Mouse (Mus musculus) liver, embryonic 11.5 days (tissue): ENCODE data around the gene 1700012B07Rik. TPM values are rescaled to one million over a fixed set of nuclear protein-coding genes. Genes with fewer than 3 reads are reported as not detected.

ENCODE experiments used
- ATAC-seq: fragments of 200-750 bp; cut with Nextera tagmentation; replicated peaks from 2 replicates; pipeline ENCODE4 v1.8.0; 2017; ENCODE audit warnings: moderate number of reproducible peaks, mild to moderate bottlenecking, moderate TSS enrichment, moderate library complexity; ENCODE audit not compliant: low FRiP score
- DNase-seq: peaks from one replicate; pipeline ENCODE4 v3.0.0-alpha.2; 2017; ENCODE audit warnings: low spot score
- H3K27ac ChIP-seq: fragments of 300-500 bp; sonication (generic); 2 replicates; pipeline ENCODE4 v1.5.1; 2014; ENCODE audit warnings: mild to moderate bottlenecking, low read depth, low read length, control low read depth
- H3K27me3 ChIP-seq: fragments of 300-500 bp; sonication (generic); replicated peaks from 2 replicates; pipeline ENCODE4 v1.6.1; 2014; ENCODE audit warnings: low read length, mixed read lengths; ENCODE audit not compliant: control insufficient read depth, insufficient read depth
- H3K36me3 ChIP-seq: fragments of 300-500 bp; sonication (generic); 2 replicates; pipeline ENCODE4 v1.6.1; 2014; ENCODE audit warnings: mild to moderate bottlenecking, low read length, moderate library complexity, mixed read lengths; ENCODE audit not compliant: control insufficient read depth, insufficient read depth
- H3K4me1 ChIP-seq: fragments of 300-500 bp; sonication (generic); replicated peaks from 2 replicates; pipeline ENCODE4 v1.6.1; 2014; ENCODE audit warnings: low read length, mixed read lengths; ENCODE audit not compliant: control insufficient read depth, insufficient read depth
- H3K4me2 ChIP-seq: fragments of 300-500 bp; sonication (generic); 2 replicates; pipeline ENCODE4 v1.6.1; 2014; ENCODE audit warnings: mild to moderate bottlenecking, control low read depth, moderate library complexity
- H3K4me3 ChIP-seq: fragments of 300-500 bp; sonication (generic); 2 replicates; pipeline ENCODE4 v1.5.1; 2014; ENCODE audit warnings: low read depth, low read length, control low read depth
- H3K9ac ChIP-seq: fragments of 300-500 bp; sonication (generic); 2 replicates; pipeline ENCODE4 v1.6.1; 2014; ENCODE audit warnings: low read depth, low read length, control low read depth
- H3K9me3 ChIP-seq: fragments of 300-500 bp; sonication (generic); 2 replicates; pipeline ENCODE4 v1.6.1; 2016; ENCODE audit warnings: low read length, inconsistent platforms, mixed read lengths; ENCODE audit not compliant: control insufficient read depth
- WGBS: fragments of 180-500 bp; shearing (Covaris S2); extraction: QIAGEN DNeasy Blood & Tissue Kit; methylation state at CpG from one replicate; pipeline ENCODE4 v1.1.7; 2014; 5-methylcytosine and 5-hydroxymethylcytosine counted together
- polyA plus RNA-seq: library from polyadenylated mRNA; unstranded; fragments of >200 nt; fragmentation: Nextera tagmentation; extraction: Ambion mirVana; gene quantifications from 2 replicates; pipeline ENCODE4 v1.2.1, GENCODE M21; 2014

1700012B07Rik gene
- polyA plus RNA-seq, 1 experiment from 2014 or later, result not detected

DNA sequence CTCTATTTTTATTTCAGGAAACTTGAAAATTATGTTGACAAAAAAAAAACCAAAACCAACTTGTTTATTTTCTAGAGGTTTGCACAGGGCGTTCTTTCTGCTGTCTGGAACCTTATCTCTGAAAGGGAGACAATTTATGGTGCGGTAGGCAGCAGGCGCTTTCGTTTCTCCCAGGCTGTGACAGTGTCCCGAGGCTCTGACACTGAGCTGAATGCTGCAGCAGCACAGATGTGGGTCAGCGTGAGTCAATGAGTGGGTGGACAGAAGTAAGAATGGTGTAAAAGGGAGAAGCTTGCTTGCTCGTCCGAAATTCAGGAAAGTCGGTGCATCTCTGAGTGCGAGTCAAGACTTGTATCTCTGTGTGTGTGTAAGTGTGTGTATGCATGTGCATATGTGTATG lies 29.2 kb upstream of the 1700012B07Rik start:
- ATAC-seq (no peak), DNase-seq (no peak)
- no peaks in the 10 kb centered on the region for H3K27me3 ChIP-seq
- no peaks in the 10 kb centered on the region for H3K9me3 ChIP-seq
- no peak overlapping the region for H3K4me2 ChIP-seq
- no peak overlapping the region for H3K27ac ChIP-seq
- no peak overlapping the region for H3K4me3 ChIP-seq
- 73% methylated on average over 10 of the region's 10 CpGs for WGBS
- H3K9ac ChIP-seq, result no peak overlapping the region
- no peaks in the 10 kb centered on the region for H3K36me3 ChIP-seq
- H3K4me1 ChIP-seq, result no peaks in the 10 kb centered on the region

DNA sequence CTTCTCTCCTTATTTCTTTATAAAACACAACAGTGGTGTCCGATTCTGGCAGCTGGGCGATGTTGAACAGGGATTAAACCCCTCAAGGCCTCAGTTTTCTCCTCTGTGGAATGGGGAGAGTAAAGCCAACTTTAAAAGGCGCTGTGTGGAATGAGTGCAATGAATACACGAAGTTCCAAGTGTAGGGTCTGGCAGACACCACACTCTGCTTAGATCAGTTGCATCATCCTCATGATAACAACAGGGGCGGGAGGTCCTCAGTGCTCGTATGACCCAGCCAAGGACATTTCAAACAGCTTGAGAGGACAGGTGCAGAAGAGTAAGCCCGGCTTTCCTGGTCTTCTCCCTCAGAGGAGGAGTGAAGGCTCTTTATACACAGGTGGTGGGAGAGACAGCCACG lies 26.2 kb upstream of the 1700012B07Rik start:
- ATAC-seq, result no peak
- no peaks in the 10 kb centered on the region for H3K27me3 ChIP-seq
- H3K9ac ChIP-seq, result no peak overlapping the region
- H3K4me3 ChIP-seq, result no peak overlapping the region
- no peak overlapping the region for H3K27ac ChIP-seq
- H3K4me2 ChIP-seq, result no peak overlapping the region
- WGBS, result 71% methylated on average over 8 of the region's 8 CpGs
- no peaks in the 10 kb centered on the region for H3K36me3 ChIP-seq
- H3K4me1 ChIP-seq, result no peaks in the 10 kb centered on the region
- no peak for DNase-seq
- no peaks in the 10 kb centered on the region for H3K9me3 ChIP-seq

DNA sequence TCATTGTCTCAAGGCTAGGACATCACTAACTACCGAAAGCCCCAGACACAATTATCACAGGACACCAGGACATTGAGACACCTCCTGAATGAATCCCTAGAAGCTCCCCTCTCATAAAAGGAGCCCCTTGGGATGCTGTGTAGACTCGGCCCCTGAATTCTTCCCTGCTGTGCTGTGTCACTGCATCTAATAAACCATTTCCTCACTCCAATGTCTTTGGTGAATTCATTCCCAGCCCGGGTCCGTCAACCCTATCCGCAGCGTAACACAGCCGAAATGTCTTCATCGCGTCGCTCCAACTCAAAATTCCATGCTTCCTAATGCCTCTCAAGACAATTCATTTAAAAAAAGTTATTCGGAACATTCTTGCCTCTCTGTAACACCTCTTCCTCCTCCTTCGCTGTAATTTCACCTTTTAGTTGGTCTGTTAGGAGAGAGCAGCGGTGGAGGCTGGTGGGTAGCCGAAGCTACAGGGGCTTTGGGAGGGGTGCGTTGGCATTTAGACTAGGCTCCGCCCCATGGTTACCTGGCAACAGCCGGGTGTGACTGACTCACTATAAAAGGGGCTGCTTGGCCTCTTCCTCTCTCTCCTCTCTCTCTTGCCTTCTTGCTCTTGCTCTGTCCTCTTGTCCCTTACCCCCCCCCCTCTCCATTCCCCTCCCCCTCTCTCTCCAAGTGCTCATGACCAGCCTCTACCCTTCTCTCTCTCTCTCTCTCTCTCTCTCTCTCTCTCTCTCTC lies 25.6 kb upstream of the 1700012B07Rik start:
- no peak overlapping the region for H3K4me2 ChIP-seq
- H3K27me3 ChIP-seq, result no peaks in the 10 kb centered on the region
- no peaks in the 10 kb centered on the region for H3K4me1 ChIP-seq
- H3K9me3 ChIP-seq, result no peaks in the 10 kb centered on the region
- H3K27ac ChIP-seq, result no peak overlapping the region
- H3K4me3 ChIP-seq, result no peak overlapping the region
- no peak overlapping the region for H3K9ac ChIP-seq
- DNase-seq (no peak), ATAC-seq (no peak)
- no peaks in the 10 kb centered on the region for H3K36me3 ChIP-seq
- 70% methylated on average over 17 of the region's 17 CpGs for WGBS

DNA sequence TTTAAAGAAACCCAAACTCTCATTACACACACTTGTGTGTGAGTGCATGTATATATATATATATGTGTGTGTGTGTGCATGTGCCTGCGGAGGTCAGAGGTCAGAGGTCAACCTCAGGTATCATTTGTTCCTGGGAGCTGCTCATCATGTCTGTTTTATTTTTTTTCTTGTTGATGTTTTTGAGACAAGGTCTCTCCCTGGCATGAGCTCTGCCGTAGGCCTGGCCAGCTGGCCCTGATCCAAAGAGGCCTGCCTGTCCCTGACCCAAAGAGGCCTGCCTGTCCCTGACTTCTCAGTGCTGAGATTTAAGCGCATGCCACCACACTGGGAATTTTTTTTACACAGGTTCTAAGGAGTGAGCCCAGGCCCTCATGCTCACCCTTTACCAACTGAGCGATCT lies 24.1 kb upstream of the 1700012B07Rik start:
- Histone ChIP-seq H3K4me2 (no peak overlapping the region), H3K36me3 (no peaks in the 10 kb centered on the region), H3K9me3 (no peaks in the 10 kb centered on the region), H3K27ac (no peak overlapping the region), H3K4me3 (no peak overlapping the region), H3K27me3 (no peaks in the 10 kb centered on the region), H3K4me1 (no peaks in the 10 kb centered on the region), H3K9ac (no peak overlapping the region)
- DNase-seq (no peak), ATAC-seq (no peak)
- WGBS, result 80% methylated on average over 4 of the region's 4 CpGs

DNA sequence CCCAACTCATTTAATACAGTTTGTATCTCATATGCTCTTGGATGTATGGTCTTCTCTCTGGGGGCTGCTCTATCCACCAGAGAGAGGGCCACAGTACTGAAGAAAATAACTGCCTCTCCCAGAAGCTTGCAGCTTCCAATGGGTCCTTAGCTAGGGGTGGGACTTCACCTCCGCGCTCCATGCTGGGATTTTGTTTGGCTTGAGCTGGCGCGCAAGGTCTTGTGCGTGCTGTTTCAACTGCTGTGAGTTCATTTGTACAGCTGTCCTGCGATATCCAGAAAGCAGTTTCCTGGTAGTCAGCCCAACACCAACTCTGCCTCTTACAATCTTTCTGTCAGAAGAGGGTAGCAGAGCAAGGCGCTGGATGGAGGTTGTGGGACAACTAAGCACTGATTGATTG lies 18.5 kb upstream of the 1700012B07Rik start:
- Histone ChIP-seq H3K36me3 (no peaks in the 10 kb centered on the region), H3K9ac (no peak overlapping the region), H3K9me3 (no peaks in the 10 kb centered on the region), H3K27me3 (no peaks in the 10 kb centered on the region), H3K4me1 (0 out of 2 replicates have a peak, but pooled peaks cover 3% of the 10 kb centered on the region), H3K4me3 (no peak overlapping the region), H3K27ac (no peak overlapping the region), H3K4me2 (no peak overlapping the region)
- DNase-seq, result no peak
- 59% methylated on average over 7 of the region's 7 CpGs for WGBS
- ATAC-seq, result no peak

DNA sequence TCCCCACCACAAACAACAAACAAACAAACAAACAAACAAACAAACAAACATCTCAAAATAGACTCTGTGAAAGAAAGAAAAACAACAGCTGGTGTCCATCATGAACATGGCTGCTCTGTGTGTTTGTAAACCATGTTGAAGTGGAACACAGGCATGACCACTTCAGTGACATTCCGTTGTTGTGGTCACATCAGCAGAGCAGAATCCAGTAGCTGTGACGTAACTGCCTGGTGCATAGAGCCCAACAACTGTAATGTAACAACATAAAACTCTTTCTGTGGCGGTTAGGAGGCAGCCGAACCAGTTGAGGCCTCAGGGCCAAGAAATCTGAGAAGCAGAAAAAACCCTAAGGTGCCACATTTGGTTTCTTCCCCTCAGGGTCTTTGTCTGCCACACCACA lies 17.8 kb upstream of the 1700012B07Rik start:
- Histone ChIP-seq H3K4me3 (no peak overlapping the region), H3K9me3 (no peaks in the 10 kb centered on the region), H3K27ac (no peak overlapping the region), H3K4me2 (no peak overlapping the region), H3K36me3 (no peaks in the 10 kb centered on the region), H3K9ac (no peak overlapping the region), H3K27me3 (no peaks in the 10 kb centered on the region), H3K4me1 (0 out of 2 replicates have a peak, but pooled peaks cover 3% of the 10 kb centered on the region)
- no peak for DNase-seq
- no peak for ATAC-seq
- 67% methylated on average over 4 of the region's 4 CpGs for WGBS

DNA sequence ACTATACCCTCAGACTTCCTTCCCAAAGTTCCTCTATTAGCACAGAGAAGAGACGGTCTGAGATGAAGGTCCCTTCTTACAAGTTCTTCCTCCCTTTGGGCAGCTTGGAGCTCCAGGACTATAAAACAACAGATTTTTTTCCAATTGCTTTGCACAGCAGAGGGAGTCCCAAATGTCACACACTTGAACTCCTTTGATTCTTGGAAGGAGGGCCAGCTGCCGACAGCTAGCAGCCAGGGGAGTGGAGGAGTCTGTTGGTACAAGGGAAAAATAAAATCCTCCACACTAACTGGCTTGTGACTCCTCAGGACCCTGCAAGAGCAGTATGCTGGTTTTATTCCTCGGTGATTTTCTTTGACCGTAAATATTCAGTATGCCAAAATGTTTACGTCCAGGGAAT lies 16.6 kb upstream of the 1700012B07Rik start:
- Histone ChIP-seq H3K4me3 (no peak overlapping the region), H3K4me1 (0 out of 2 replicates have a peak, but pooled peaks cover 3% of the 10 kb centered on the region), H3K27ac (no peak overlapping the region), H3K9me3 (no peaks in the 10 kb centered on the region), H3K4me2 (no peak overlapping the region), H3K27me3 (no peaks in the 10 kb centered on the region), H3K36me3 (no peaks in the 10 kb centered on the region), H3K9ac (no peak overlapping the region)
- ATAC-seq, result no peak
- DNase-seq, result no peak
- WGBS, result 63% methylated on average over 5 of the region's 5 CpGs

DNA sequence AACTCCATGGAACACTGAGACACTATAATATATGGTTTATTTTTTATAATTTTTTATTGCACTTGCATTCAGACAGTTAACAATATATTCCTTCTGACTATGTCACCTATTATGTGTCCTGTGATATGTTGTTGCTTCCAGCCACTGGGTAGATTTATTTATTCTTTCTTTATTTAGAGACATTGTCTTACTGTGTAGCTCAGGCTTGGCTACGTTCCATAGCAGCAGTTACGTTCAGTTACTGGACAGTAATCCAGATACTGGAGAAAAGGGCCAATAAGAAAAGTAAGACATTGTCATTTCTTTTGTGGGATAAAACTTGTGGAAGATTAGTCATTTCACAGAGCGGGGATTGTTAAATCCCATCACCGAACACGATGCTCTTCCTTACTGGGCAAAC lies 2.5 kb upstream of the 1700012B07Rik start:
- no peaks in the 10 kb centered on the region for H3K27me3 ChIP-seq
- 84% methylated on average over 5 of the region's 5 CpGs for WGBS

DNA sequence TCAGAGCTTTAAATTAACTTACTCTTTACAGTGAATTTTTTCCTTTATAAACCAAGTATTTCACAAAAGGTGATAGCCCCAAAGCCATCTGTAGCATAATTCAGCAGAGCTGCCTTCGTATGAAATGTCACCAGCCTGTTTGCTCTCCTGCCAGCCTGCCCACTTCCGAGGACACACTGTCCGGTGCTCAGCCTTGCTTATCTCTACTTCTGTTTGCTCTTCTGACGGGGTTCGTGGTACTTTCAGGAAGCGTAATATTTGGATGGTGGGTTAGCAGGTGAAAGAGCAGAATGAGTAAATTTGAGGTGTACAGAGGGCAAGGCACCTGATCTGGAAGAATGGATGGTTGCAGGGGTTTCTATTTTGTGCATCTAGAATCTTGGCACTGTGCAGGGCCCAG lies 5.6 kb downstream of the 1700012B07Rik start:
- WGBS, result 39% methylated on average over 6 of the region's 6 CpGs
- no peaks in the 10 kb centered on the region for H3K36me3 ChIP-seq
- H3K9me3 ChIP-seq, result no peaks in the 10 kb centered on the region
- no peaks in the 10 kb centered on the region for H3K4me1 ChIP-seq
- no peak overlapping the region for H3K9ac ChIP-seq
- DNase-seq, result no peak
- no peak overlapping the region; the same call in 1 of the 2 replicates for H3K27ac ChIP-seq
- no peak overlapping the region for H3K4me2 ChIP-seq
- no peak overlapping the region for H3K4me3 ChIP-seq
- peak; percentile 54 for ATAC-seq
- H3K27me3 ChIP-seq, result no peaks in the 10 kb centered on the region

More for the DNA sequence above, 2.5 kb upstream of the 1700012B07Rik start:
- Histone ChIP-seq H3K9ac (no peak overlapping the region), H3K4me3 (no peak overlapping the region), H3K36me3 (no peaks in the 10 kb centered on the region), H3K9me3 (no peaks in the 10 kb centered on the region), H3K27ac (no peak overlapping the region), H3K4me2 (no peak overlapping the region), H3K4me1 (no peaks in the 10 kb centered on the region)
- DNase-seq (no peak), ATAC-seq (no peak)
